Mouse (Mus musculus) olfactory bulb, adult 2 months (tissue): ENCODE data around the gene Akap13.

Experiments
- CTCF ChIP-seq: fragments of 200-500 bp; IDR thresholded peaks from 2 replicates; pipeline ENCODE4 v1.5.1; 2012; ENCODE audit warnings: low read depth, mild to moderate bottlenecking, low read length, moderate library complexity; ENCODE audit not compliant: insufficient read depth
- POLR2A ChIP-seq: fragments of 200-500 bp; IDR thresholded peaks from 2 replicates; pipeline ENCODE4 v1.6.1; 2012; ENCODE audit warnings: mild to moderate bottlenecking, low read depth, low read length, moderate library complexity; ENCODE audit not compliant: insufficient read depth

GRCm38 (mm10) chr7:75486031-75486430 lies 30.7 kb downstream of the Akap13 start:
- no peak for TF ChIP-seq CTCF
- no peak for TF ChIP-seq POLR2A
